Mouse (Mus musculus): ENCODE measurements around the gene Brip1. TPM values are rescaled to one million over a fixed set of nuclear protein-coding genes. Genes with fewer than 3 reads are reported as not detected.

The Brip1 gene
- polyA plus RNA-seq, 1 experiment from 2014 or later = 0.64 TPM

- Histone ChIP-seq H3K27ac (ENCODE audit: low read length) (no peak overlapping the region), H3K4me2 (ENCODE audit: low read length) (no peak overlapping the region), H3K9me3 (replicated peaks; ENCODE audit: control insufficient read depth, low read length, poor library complexity, severe bottlenecking) (no peaks in the 10 kb centered on the region), H3K4me3 (ENCODE audit: low read depth, low read length) (no peak overlapping the region), H3K4me1 (ENCODE audit: control insufficient read depth, insufficient read depth, low read length) (no peaks in the 10 kb centered on the region), H3K9ac (ENCODE audit: low read depth, low read length) (no peak overlapping the region), H3K36me3 (ENCODE audit: control insufficient read depth, insufficient read depth, low read length) (no peaks in the 10 kb centered on the region), H3K27me3 (ENCODE audit: control insufficient read depth, insufficient read depth, low read depth, low read length) (no peaks in the 10 kb centered on the region)
- no peak for ATAC-seq
- 81% methylated on average over 7 of the region's 7 CpGs for WGBS
Measured at GRCm38 (mm10) chr11:86055806-86056205, 145.2 kb downstream of the Brip1 start.

DNA sequence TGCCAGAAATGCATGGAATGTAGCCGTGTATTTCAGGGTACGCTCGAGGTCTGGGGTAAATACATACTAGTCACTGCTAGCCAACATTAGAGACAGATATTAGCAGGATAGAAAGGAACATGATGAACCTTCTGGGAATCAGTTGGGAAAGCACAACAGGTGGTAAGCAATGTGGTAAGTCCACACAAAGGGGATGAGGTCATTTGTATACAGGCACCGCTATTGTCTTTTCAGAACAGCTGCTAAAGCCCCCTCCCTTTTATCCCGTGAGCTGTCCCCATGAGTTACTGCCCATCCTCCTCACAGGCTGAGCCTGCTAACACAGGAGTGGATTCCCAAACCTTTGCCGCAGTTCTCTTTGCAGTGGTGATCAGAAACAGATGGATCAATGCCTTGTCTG lies 149.6 kb downstream of the Brip1 start:
- Histone ChIP-seq H3K27ac (ENCODE audit: low read length) (no peak overlapping the region), H3K9ac (ENCODE audit: low read depth, low read length) (no peak overlapping the region), H3K4me2 (ENCODE audit: low read length) (no peak overlapping the region), H3K27me3 (ENCODE audit: control insufficient read depth, insufficient read depth, low read depth, low read length) (no peaks in the 10 kb centered on the region), H3K36me3 (ENCODE audit: control insufficient read depth, insufficient read depth, low read length) (no peaks in the 10 kb centered on the region), H3K9me3 (replicated peaks; ENCODE audit: control insufficient read depth, low read length, poor library complexity, severe bottlenecking) (no peaks in the 10 kb centered on the region), H3K4me3 (ENCODE audit: low read depth, low read length) (no peak overlapping the region), H3K4me1 (ENCODE audit: control insufficient read depth, insufficient read depth, low read length) (no peaks in the 10 kb centered on the region)
- WGBS = 15% methylated on average over 6 of the region's 6 CpGs
- ATAC-seq = no peak

GRCm38 (mm10) chr11:86050430-86051280 lies 150.3 kb downstream of the Brip1 start:
- Histone ChIP-seq H3K9me3 (replicated peaks; ENCODE audit: control insufficient read depth, low read length, poor library complexity, severe bottlenecking) (no peaks in the 10 kb centered on the region), H3K27ac (ENCODE audit: low read length) (no peak overlapping the region), H3K4me2 (ENCODE audit: low read length) (no peak overlapping the region), H3K9ac (ENCODE audit: low read depth, low read length) (no peak overlapping the region), H3K4me3 (ENCODE audit: low read depth, low read length) (no peak overlapping the region), H3K36me3 (ENCODE audit: control insufficient read depth, insufficient read depth, low read length) (no peaks in the 10 kb centered on the region), H3K4me1 (ENCODE audit: control insufficient read depth, insufficient read depth, low read length) (no peaks in the 10 kb centered on the region), H3K27me3 (ENCODE audit: control insufficient read depth, insufficient read depth, low read depth, low read length) (no peaks in the 10 kb centered on the region)
- ATAC-seq = no peak
- WGBS = 84% methylated on average over 8 of the region's 8 CpGs

DNA sequence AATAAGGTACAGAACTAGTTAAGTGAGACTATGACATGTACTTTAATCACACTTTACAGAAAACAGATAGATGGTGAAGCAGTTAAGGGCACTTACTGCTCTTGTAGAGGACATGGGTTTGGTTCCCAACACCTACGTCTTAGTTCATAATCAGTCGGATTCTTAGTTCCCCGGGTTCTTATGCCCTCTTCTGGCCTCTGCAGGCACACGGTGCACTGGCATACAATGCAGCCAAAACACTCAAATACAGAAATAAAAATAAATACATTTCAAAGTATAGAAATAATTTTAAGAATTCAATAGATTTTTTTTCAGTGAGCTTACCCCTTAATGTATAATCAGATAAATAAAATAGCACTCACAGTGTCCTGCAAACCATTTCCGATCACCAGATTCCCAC lies 161.0 kb downstream of the Brip1 start:
- no peak for ATAC-seq
- WGBS = 74% methylated on average over 5 of the region's 5 CpGs
- Histone ChIP-seq H3K4me2 (ENCODE audit: low read length) (no peak overlapping the region), H3K9ac (ENCODE audit: low read depth, low read length) (no peak overlapping the region), H3K27me3 (ENCODE audit: control insufficient read depth, insufficient read depth, low read depth, low read length) (no peaks in the 10 kb centered on the region), H3K36me3 (ENCODE audit: control insufficient read depth, insufficient read depth, low read length) (no peaks in the 10 kb centered on the region), H3K4me1 (ENCODE audit: control insufficient read depth, insufficient read depth, low read length) (peaks cover 7% of the 10 kb centered on the region; the same call in 1 of the 2 replicates), H3K4me3 (ENCODE audit: low read depth, low read length) (no peak overlapping the region), H3K9me3 (replicated peaks; ENCODE audit: control insufficient read depth, low read length, poor library complexity, severe bottlenecking) (no peaks in the 10 kb centered on the region), H3K27ac (ENCODE audit: low read length) (no peak overlapping the region)

GRCm38 (mm10) chr11:86039355-86039754 lies 161.6 kb downstream of the Brip1 start:
- Histone ChIP-seq H3K4me2 (ENCODE audit: low read length) (no peak overlapping the region), H3K9ac (ENCODE audit: low read depth, low read length) (no peak overlapping the region), H3K4me1 (ENCODE audit: control insufficient read depth, insufficient read depth, low read length) (peaks cover 7% of the 10 kb centered on the region; the same call in 1 of the 2 replicates), H3K27me3 (ENCODE audit: control insufficient read depth, insufficient read depth, low read depth, low read length) (no peaks in the 10 kb centered on the region), H3K36me3 (ENCODE audit: control insufficient read depth, insufficient read depth, low read length) (no peaks in the 10 kb centered on the region), H3K4me3 (ENCODE audit: low read depth, low read length) (no peak overlapping the region), H3K27ac (ENCODE audit: low read length) (peak overlapping the region; percentile 20; the same call in 1 of the 2 replicates), H3K9me3 (replicated peaks; ENCODE audit: control insufficient read depth, low read length, poor library complexity, severe bottlenecking) (no peaks in the 10 kb centered on the region)
- no peak for ATAC-seq
- 25% methylated on average over 8 of the region's 8 CpGs for WGBS

- Histone ChIP-seq H3K4me3 (ENCODE audit: low read depth, low read length) (no peak overlapping the region), H3K27me3 (ENCODE audit: control insufficient read depth, insufficient read depth, low read depth, low read length) (no peaks in the 10 kb centered on the region), H3K4me2 (ENCODE audit: low read length) (no peak overlapping the region), H3K9ac (ENCODE audit: low read depth, low read length) (no peak overlapping the region), H3K4me1 (ENCODE audit: control insufficient read depth, insufficient read depth, low read length) (peaks cover 7% of the 10 kb centered on the region; the same call in 1 of the 2 replicates), H3K36me3 (ENCODE audit: control insufficient read depth, insufficient read depth, low read length) (no peaks in the 10 kb centered on the region), H3K27ac (ENCODE audit: low read length) (no peak overlapping the region), H3K9me3 (replicated peaks; ENCODE audit: control insufficient read depth, low read length, poor library complexity, severe bottlenecking) (no peaks in the 10 kb centered on the region)
- no peak for ATAC-seq
- 59% methylated on average over 13 of the region's 13 CpGs for WGBS
Measured at GRCm38 (mm10) chr11:86038701-86039100, 162.3 kb downstream of the Brip1 start.

DNA sequence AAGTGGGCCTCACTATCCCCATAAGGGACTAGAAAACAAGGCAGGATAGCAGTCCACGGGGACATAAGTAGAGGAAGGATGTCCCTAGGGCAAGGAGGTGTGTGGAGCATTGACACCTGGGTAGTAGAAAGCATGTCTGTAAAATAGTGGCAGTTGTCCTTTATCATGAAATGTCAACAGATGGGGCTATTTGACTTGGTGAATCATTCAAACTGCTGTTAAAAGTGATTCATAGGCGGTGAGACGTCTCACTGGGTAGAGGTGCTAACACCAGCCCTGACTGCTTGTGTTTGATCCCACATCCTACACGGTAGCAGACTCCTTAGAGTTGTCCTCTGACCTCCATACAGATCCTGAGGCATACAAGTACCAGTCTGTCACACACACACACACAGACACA lies 168.1 kb downstream of the Brip1 start:
- no peaks in the 10 kb centered on the region for H3K4me1 ChIP-seq (ENCODE audit: control insufficient read depth, insufficient read depth, low read length)
- H3K9ac ChIP-seq (ENCODE audit: low read depth, low read length) = no peak overlapping the region
- no peak overlapping the region for H3K4me3 ChIP-seq (ENCODE audit: low read depth, low read length)
- ATAC-seq = no peak
- no peak overlapping the region for H3K27ac ChIP-seq (ENCODE audit: low read length)
- H3K9me3 ChIP-seq (replicated peaks; ENCODE audit: control insufficient read depth, low read length, poor library complexity, severe bottlenecking) = no peaks in the 10 kb centered on the region
- no peaks in the 10 kb centered on the region for H3K36me3 ChIP-seq (ENCODE audit: control insufficient read depth, insufficient read depth, low read length)
- no peaks in the 10 kb centered on the region for H3K27me3 ChIP-seq (ENCODE audit: control insufficient read depth, insufficient read depth, low read depth, low read length)
- H3K4me2 ChIP-seq (ENCODE audit: low read length) = no peak overlapping the region
- WGBS = 81% methylated on average over 4 of the region's 4 CpGs

GRCm38 (mm10) chr11:86028034-86028433 lies 173.0 kb downstream of the Brip1 start:
- Histone ChIP-seq H3K4me2 (ENCODE audit: low read length) (no peak overlapping the region), H3K27ac (ENCODE audit: low read length) (no peak overlapping the region), H3K27me3 (ENCODE audit: control insufficient read depth, insufficient read depth, low read depth, low read length) (no peaks in the 10 kb centered on the region), H3K4me3 (ENCODE audit: low read depth, low read length) (no peak overlapping the region), H3K4me1 (ENCODE audit: control insufficient read depth, insufficient read depth, low read length) (0 out of 2 replicates have a peak, but pooled peaks cover 2% of the 10 kb centered on the region), H3K9me3 (replicated peaks; ENCODE audit: control insufficient read depth, low read length, poor library complexity, severe bottlenecking) (no peaks in the 10 kb centered on the region), H3K36me3 (ENCODE audit: control insufficient read depth, insufficient read depth, low read length) (no peaks in the 10 kb centered on the region), H3K9ac (ENCODE audit: low read depth, low read length) (no peak overlapping the region)
- ATAC-seq = no peak
- 53% methylated on average over 5 of the region's 5 CpGs for WGBS

DNA sequence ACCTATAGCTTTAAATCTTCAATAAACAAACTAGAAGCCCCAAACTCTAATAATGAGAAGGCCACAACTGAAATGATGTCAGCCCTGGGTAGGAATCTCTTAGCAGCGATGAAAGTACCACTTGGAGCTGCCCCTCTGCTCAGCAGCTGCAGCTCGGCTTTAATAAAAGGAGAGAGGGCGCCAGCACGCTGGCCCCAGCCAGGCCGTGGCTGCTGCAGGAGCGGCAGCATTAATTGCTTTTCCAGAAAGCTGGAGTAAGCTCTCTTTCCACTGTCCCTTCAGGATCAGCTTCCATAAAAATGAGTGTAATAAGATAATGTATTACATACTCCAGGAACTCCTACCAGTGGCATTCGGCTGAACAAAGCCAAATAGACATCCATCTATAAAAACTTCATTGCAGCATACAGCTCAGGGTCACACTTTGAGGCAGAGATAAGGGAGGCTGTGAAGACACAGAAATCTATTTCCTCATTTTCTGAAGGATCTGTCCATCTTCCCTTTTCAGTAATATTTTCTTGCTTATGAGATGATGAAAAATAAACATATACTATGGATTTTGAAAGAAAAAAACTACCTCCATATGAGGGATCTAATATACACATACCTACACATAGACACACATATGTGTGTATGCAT lies 174.3 kb downstream of the Brip1 start:
- Histone ChIP-seq H3K27me3 (ENCODE audit: control insufficient read depth, insufficient read depth, low read depth, low read length) (no peaks in the 10 kb centered on the region), H3K36me3 (ENCODE audit: control insufficient read depth, insufficient read depth, low read length) (no peaks in the 10 kb centered on the region), H3K27ac (ENCODE audit: low read length) (no peak overlapping the region), H3K9me3 (replicated peaks; ENCODE audit: control insufficient read depth, low read length, poor library complexity, severe bottlenecking) (no peaks in the 10 kb centered on the region), H3K4me2 (ENCODE audit: low read length) (no peak overlapping the region), H3K9ac (ENCODE audit: low read depth, low read length) (no peak overlapping the region), H3K4me3 (ENCODE audit: low read depth, low read length) (no peak overlapping the region), H3K4me1 (ENCODE audit: control insufficient read depth, insufficient read depth, low read length) (0 out of 2 replicates have a peak, but pooled peaks cover 2% of the 10 kb centered on the region)
- no peak for ATAC-seq
- 10% methylated on average over 7 of the region's 7 CpGs for WGBS

Measured in midbrain, embryonic 16.5 days (tissue).